9 mouse cellular contexts compared by ENCODE assay signal in genomic region chr5:143669393-143669792, GRCm38 (mm10). TPM values are rescaled to one million over a fixed set of nuclear protein-coding genes. Genes with fewer than 3 reads are reported as not detected.
DNase-seq lines count a peak whose midpoint lies in the region; ATAC-seq and TF ChIP-seq lines count a peak whose summit lies in the region.
"Had no signal": no experiment of that assay in that cellular context is flagged by ENCODE, and none has a peak within 500 bp of the region (broad histone marks: within the 10 kb centered on the region; RNA-seq: fewer than 3 reads in every experiment).

No protein-coding gene starts in this region.

- H3K4me3 ChIP-seq in lung, adult 2 months (replicated peaks; ENCODE audit: extremely low read depth, low read depth, low read length): no peak overlapping the region
- H3K4me3 ChIP-seq in liver, embryonic 15.5 days (replicated peaks): no peak overlapping the region
- H3K4me3 ChIP-seq: neural tube, embryonic 12.5 days had no signal

- peaks cover 3% of the 10 kb centered on the region; the same call in 1 of the 2 replicates for H3K36me3 ChIP-seq in liver, embryonic 15.5 days (replicated peaks)
- H3K36me3 ChIP-seq: neural tube, embryonic 12.5 days had no signal

- H3K27ac ChIP-seq in liver, embryonic 15.5 days (replicated peaks): 0 out of 2 replicates have a peak overlapping the region, but pooled peaks have one; percentile 43
- H3K27ac ChIP-seq: neural tube, embryonic 12.5 days had no signal

- WGBS in lung, adult 2 months: 34% methylated on average over 2 of the region's 2 CpGs
- WGBS in liver, embryonic 15.5 days (ENCODE audit: insufficient replicate concordance): 36% methylated on average over 2 of the region's 2 CpGs

- no peaks in the 10 kb centered on the region for H3K27me3 ChIP-seq in liver, embryonic 15.5 days
- H3K27me3 ChIP-seq: neural tube, embryonic 12.5 days had no signal

- peaks cover 28% of the 10 kb centered on the region for H3K4me1 ChIP-seq in lung, adult 2 months (ENCODE audit: control insufficient read depth, insufficient read depth, low read length)
- H3K4me1 ChIP-seq in liver, embryonic 15.5 days (replicated peaks): peaks cover 79% of the 10 kb centered on the region

- H3K4me2 ChIP-seq in liver, embryonic 15.5 days: no peak overlapping the region
- H3K4me2 ChIP-seq: neural tube, embryonic 12.5 days had no signal

- H3K9ac ChIP-seq in liver, embryonic 15.5 days: no peak overlapping the region
- H3K9ac ChIP-seq: neural tube, embryonic 12.5 days had no signal

- no peak for TF ChIP-seq POLR2A in lung, adult 2 months (IDR thresholded peaks at IDR 0.05; ENCODE audit: borderline replicate concordance, extremely low read depth, low read depth, low read length)

- DNase-seq in adrenal gland, adult (ENCODE audit: inconsistent age in 2 of 2, low spot score in 1 of 2): peak; percentile 58 to 86
- DNase-seq in adrenal gland, postnatal 4 days (ENCODE audit: low spot score in 2 of 2): no peak
- no peak for DNase-seq in lung, adult 2 months
- DNase-seq in lung, postnatal 4 days: no peak
- DNase-seq in embryo, embryonic 9.5 days (ENCODE audit: extremely low spot score): peak; percentile 19
- no peak for DNase-seq in spleen, postnatal 4 days (ENCODE audit: low spot score in 2 of 2)
- DNase-seq in ovary, adult 18-20 months (ENCODE audit: low spot score): no peak

- no peak; the same call in 1 of the 2 replicates for ATAC-seq in liver, embryonic 15.5 days (ENCODE audit: insufficient read depth)

- TF ChIP-seq CTCF in lung, adult 2 months (IDR thresholded peaks at IDR 0.05; ENCODE audit: insufficient read depth, low read length): peak; percentile 34; the same call in 1 of the 2 replicates

- no peaks in the 10 kb centered on the region for H3K9me3 ChIP-seq in liver, embryonic 15.5 days (replicated peaks)
- H3K9me3 ChIP-seq: neural tube, embryonic 12.5 days had no signal

RNA-seq across cellular contexts. Expression of gene Cyth3, which starts 47.1 kb away (rescaled TPM):
- 100 to 1,000 TPM; 195 to 200 TPM for total RNA-seq in adrenal gland, postnatal 4 days (2021)
- 123 and 152 TPM in 2 replicates for polyA plus RNA-seq in lung, adult 2 months (2012; rRNA removed)
- polyA plus RNA-seq in liver, embryonic 15.5 days (2015; fragmentation: Nextera tagmentation; extraction: Ambion mirVana): 35.7 and 37.5 TPM in 2 replicates

Comparison
In these comparisons a context has a peak if more than half of its experiments do, and no peak if none do; other contexts are left out.
1. DNase-seq: peak in adrenal gland, adult (2 of 2) and embryo, embryonic 9.5 days (single experiment); none in adrenal gland, postnatal 4 days (0 of 2), lung, adult 2 months (single experiment), lung, postnatal 4 days (0 of 2), spleen, postnatal 4 days (0 of 2) and ovary, adult 18-20 months (single experiment).